Mouse (Mus musculus): Measurements from ENCODE around the gene Gls. TPM values are rescaled to one million over a fixed set of nuclear protein-coding genes. Genes with fewer than 3 reads are reported as not detected.

Gls gene
- polyA plus RNA-seq, 2 experiments: 44.9 to 126 TPM

GRCm38 (mm10) chr1:52166652-52167220 lies 66.3 kb downstream of the Gls start:
- Histone ChIP-seq H3K4me1 (ENCODE audit: control insufficient read depth, insufficient read depth, low read length) (peaks cover 6% of the 10 kb centered on the region; the same call in 1 of the 2 replicates), H3K9me3 (ENCODE audit: control insufficient read depth, low read length) (no peaks in the 10 kb centered on the region), H3K36me3 (ENCODE audit: control insufficient read depth, insufficient read depth, low read length) (no peaks in the 10 kb centered on the region), H3K4me2 (replicated peaks; ENCODE audit: low read depth, low read length, severe bottlenecking) (no peak overlapping the region; the same call in 1 of the 2 replicates), H3K9ac (ENCODE audit: low read depth, low read length, severe bottlenecking) (no peak overlapping the region), H3K27ac (replicated peaks; ENCODE audit: low read depth, low read length) (0 out of 2 replicates have a peak overlapping the region, but pooled peaks have one; percentile 53), H3K27me3 (ENCODE audit: control insufficient read depth, insufficient read depth, low read length) (no peaks in the 10 kb centered on the region), H3K4me3 (replicated peaks; ENCODE audit: low read length) (no peak overlapping the region)
- ATAC-seq (ENCODE audit: low FRiP score, low read depth) (no peak), DNase-seq (ENCODE audit: low spot score) (no peak)
- 52% methylated on average over 14 of the region's 14 CpGs for WGBS
- TF ChIP-seq POLR2A (IDR thresholded peaks at IDR 0.05; ENCODE audit: borderline replicate concordance, extremely low read depth, insufficient read depth, insufficient read length): no peak

GRCm38 (mm10) chr1:52163707-52164457 lies 69.2 kb downstream of the Gls start:
- Histone ChIP-seq H3K4me2 (replicated peaks; ENCODE audit: low read depth, low read length, severe bottlenecking) (no peak overlapping the region), H3K36me3 (ENCODE audit: control insufficient read depth, insufficient read depth, low read length) (no peaks in the 10 kb centered on the region), H3K27ac (replicated peaks; ENCODE audit: low read depth, low read length) (no peak overlapping the region), H3K4me1 (ENCODE audit: control insufficient read depth, insufficient read depth, low read length) (peaks cover 6% of the 10 kb centered on the region; the same call in 1 of the 2 replicates), H3K9me3 (ENCODE audit: control insufficient read depth, low read length) (no peaks in the 10 kb centered on the region), H3K4me3 (replicated peaks; ENCODE audit: low read length) (no peak overlapping the region), H3K9ac (ENCODE audit: low read depth, low read length, severe bottlenecking) (no peak overlapping the region), H3K27me3 (ENCODE audit: control insufficient read depth, insufficient read depth, low read length) (no peaks in the 10 kb centered on the region)
- 76% methylated on average over 5 of the region's 5 CpGs for WGBS
- TF ChIP-seq POLR2A (IDR thresholded peaks at IDR 0.05; ENCODE audit: borderline replicate concordance, extremely low read depth, insufficient read depth, insufficient read length): no peak
- ATAC-seq (ENCODE audit: low FRiP score, low read depth) (no peak), DNase-seq (ENCODE audit: low spot score) (no peak)

- Histone ChIP-seq H3K4me2 (replicated peaks; ENCODE audit: low read depth, low read length, severe bottlenecking) (no peak overlapping the region), H3K36me3 (ENCODE audit: control insufficient read depth, insufficient read depth, low read length) (0 out of 2 replicates have a peak, but pooled peaks cover 6% of the 10 kb centered on the region), H3K4me1 (ENCODE audit: control insufficient read depth, insufficient read depth, low read length) (no peaks in the 10 kb centered on the region), H3K9ac (ENCODE audit: low read depth, low read length, severe bottlenecking) (no peak overlapping the region), H3K4me3 (replicated peaks; ENCODE audit: low read length) (no peak overlapping the region), H3K27me3 (ENCODE audit: control insufficient read depth, insufficient read depth, low read length) (no peaks in the 10 kb centered on the region), H3K9me3 (ENCODE audit: control insufficient read depth, low read length) (no peaks in the 10 kb centered on the region), H3K27ac (replicated peaks; ENCODE audit: low read depth, low read length) (no peak overlapping the region)
- no peak for ATAC-seq (ENCODE audit: low FRiP score, low read depth)
- no peak for TF ChIP-seq POLR2A (IDR thresholded peaks at IDR 0.05; ENCODE audit: borderline replicate concordance, extremely low read depth, insufficient read depth, insufficient read length)
- WGBS: 86% methylated on average over 8 of the region's 8 CpGs
- DNase-seq (ENCODE audit: low spot score): no peak
These were observed 71.9 kb downstream of the Gls start for GRCm38 (mm10) chr1:52161151-52161550.

- no peak for TF ChIP-seq POLR2A (IDR thresholded peaks at IDR 0.05; ENCODE audit: borderline replicate concordance, extremely low read depth, insufficient read depth, insufficient read length)
- Histone ChIP-seq H3K4me2 (replicated peaks; ENCODE audit: low read depth, low read length, severe bottlenecking) (no peak overlapping the region), H3K4me3 (replicated peaks; ENCODE audit: low read length) (no peak overlapping the region), H3K9ac (ENCODE audit: low read depth, low read length, severe bottlenecking) (no peak overlapping the region), H3K4me1 (ENCODE audit: control insufficient read depth, insufficient read depth, low read length) (no peaks in the 10 kb centered on the region), H3K36me3 (ENCODE audit: control insufficient read depth, insufficient read depth, low read length) (peaks cover 16% of the 10 kb centered on the region; the same call in 1 of the 2 replicates), H3K27ac (replicated peaks; ENCODE audit: low read depth, low read length) (no peak overlapping the region), H3K27me3 (ENCODE audit: control insufficient read depth, insufficient read depth, low read length) (no peaks in the 10 kb centered on the region), H3K9me3 (ENCODE audit: control insufficient read depth, low read length) (no peaks in the 10 kb centered on the region)
- ATAC-seq (ENCODE audit: low FRiP score, low read depth) (no peak), DNase-seq (ENCODE audit: low spot score) (no peak)
- WGBS: 63% methylated on average over 17 of the region's 17 CpGs
These were observed 74.3 kb downstream of the Gls start for GRCm38 (mm10) chr1:52158490-52159381.

GRCm38 (mm10) chr1:52158040-52158439 lies 75.0 kb downstream of the Gls start:
- Histone ChIP-seq H3K4me2 (replicated peaks; ENCODE audit: low read depth, low read length, severe bottlenecking) (no peak overlapping the region), H3K4me3 (replicated peaks; ENCODE audit: low read length) (no peak overlapping the region), H3K27ac (replicated peaks; ENCODE audit: low read depth, low read length) (no peak overlapping the region), H3K4me1 (ENCODE audit: control insufficient read depth, insufficient read depth, low read length) (no peaks in the 10 kb centered on the region), H3K9me3 (ENCODE audit: control insufficient read depth, low read length) (no peaks in the 10 kb centered on the region), H3K27me3 (ENCODE audit: control insufficient read depth, insufficient read depth, low read length) (no peaks in the 10 kb centered on the region), H3K36me3 (ENCODE audit: control insufficient read depth, insufficient read depth, low read length) (peaks cover 16% of the 10 kb centered on the region; the same call in 1 of the 2 replicates), H3K9ac (ENCODE audit: low read depth, low read length, severe bottlenecking) (no peak overlapping the region)
- DNase-seq (ENCODE audit: low spot score) (no peak), ATAC-seq (ENCODE audit: low FRiP score, low read depth) (no peak)
- TF ChIP-seq POLR2A (IDR thresholded peaks at IDR 0.05; ENCODE audit: borderline replicate concordance, extremely low read depth, insufficient read depth, insufficient read length): no peak
- WGBS: 98% methylated on average over 2 of the region's 2 CpGs
